Mouse (Mus musculus): Measurements from ENCODE around the gene Recql5. TPM values are rescaled to one million over a fixed set of nuclear protein-coding genes. Genes with fewer than 3 reads are reported as not detected.

Gene Recql5
- polyA plus RNA-seq, 1 experiment from 2014 or later = 21.5 TPM

GRCm38 (mm10) chr11:115929818-115930217, 3.5 kb downstream of the Recql5 start:
- Histone ChIP-seq H3K4me3 (ENCODE audit: low read depth, low read length) (no peak overlapping the region), H3K9ac (ENCODE audit: low read length) (no peak overlapping the region), H3K27ac (replicated peaks; ENCODE audit: low read depth, low read length) (no peak overlapping the region), H3K4me1 (ENCODE audit: control insufficient read depth, insufficient read depth, low read length) (peaks cover 13% of the 10 kb centered on the region), H3K36me3 (ENCODE audit: control insufficient read depth, insufficient read depth, low read length) (peaks cover 2% of the 10 kb centered on the region; the same call in 1 of the 2 replicates), H3K27me3 (ENCODE audit: control insufficient read depth, insufficient read depth, low read length) (no peaks in the 10 kb centered on the region), H3K9me3 (ENCODE audit: control insufficient read depth, low read length) (no peaks in the 10 kb centered on the region), H3K4me2 (ENCODE audit: low read depth, severe bottlenecking) (no peak overlapping the region)
- no peak for ATAC-seq (ENCODE audit: insufficient number of reproducible peaks, low FRiP score, low TSS enrichment, low read depth)
- no peak for DNase-seq (ENCODE audit: low spot score)
- WGBS = 79% methylated on average over 2 of the region's 3 CpGs

GRCm38 (mm10) chr11:115929031-115929430, 4.2 kb downstream of the Recql5 start:
- Histone ChIP-seq H3K27ac (replicated peaks; ENCODE audit: low read depth, low read length) (no peak overlapping the region), H3K9ac (ENCODE audit: low read length) (no peak overlapping the region), H3K4me3 (ENCODE audit: low read depth, low read length) (no peak overlapping the region), H3K4me1 (ENCODE audit: control insufficient read depth, insufficient read depth, low read length) (peaks cover 7% of the 10 kb centered on the region), H3K9me3 (ENCODE audit: control insufficient read depth, low read length) (no peaks in the 10 kb centered on the region), H3K27me3 (ENCODE audit: control insufficient read depth, insufficient read depth, low read length) (no peaks in the 10 kb centered on the region), H3K4me2 (ENCODE audit: low read depth, severe bottlenecking) (no peak overlapping the region), H3K36me3 (ENCODE audit: control insufficient read depth, insufficient read depth, low read length) (peaks cover 2% of the 10 kb centered on the region; the same call in 1 of the 2 replicates)
- 89% methylated on average over 8 of the region's 8 CpGs for WGBS
- DNase-seq (ENCODE audit: low spot score) = no peak
- no peak for ATAC-seq (ENCODE audit: insufficient number of reproducible peaks, low FRiP score, low TSS enrichment, low read depth)

GRCm38 (mm10) chr11:115921986-115922385, 11.3 kb downstream of the Recql5 start:
- 90% methylated on average over 1 of the region's 1 CpGs for WGBS
- DNase-seq (ENCODE audit: low spot score) (no peak), ATAC-seq (ENCODE audit: insufficient number of reproducible peaks, low FRiP score, low TSS enrichment, low read depth) (no peak)
- Histone ChIP-seq H3K4me2 (ENCODE audit: low read depth, severe bottlenecking) (no peak overlapping the region), H3K36me3 (ENCODE audit: control insufficient read depth, insufficient read depth, low read length) (peaks cover 2% of the 10 kb centered on the region; the same call in 1 of the 2 replicates), H3K4me1 (ENCODE audit: control insufficient read depth, insufficient read depth, low read length) (no peaks in the 10 kb centered on the region), H3K9ac (ENCODE audit: low read length) (no peak overlapping the region), H3K9me3 (ENCODE audit: control insufficient read depth, low read length) (no peaks in the 10 kb centered on the region), H3K27me3 (ENCODE audit: control insufficient read depth, insufficient read depth, low read length) (no peaks in the 10 kb centered on the region), H3K4me3 (ENCODE audit: low read depth, low read length) (no peak overlapping the region), H3K27ac (replicated peaks; ENCODE audit: low read depth, low read length) (no peak overlapping the region)

- Histone ChIP-seq H3K9me3 (ENCODE audit: control insufficient read depth, low read length) (no peaks in the 10 kb centered on the region), H3K36me3 (ENCODE audit: control insufficient read depth, insufficient read depth, low read length) (peaks cover 4% of the 10 kb centered on the region; the same call in 1 of the 2 replicates), H3K4me1 (ENCODE audit: control insufficient read depth, insufficient read depth, low read length) (no peaks in the 10 kb centered on the region), H3K9ac (ENCODE audit: low read length) (no peak overlapping the region), H3K4me2 (ENCODE audit: low read depth, severe bottlenecking) (no peak overlapping the region), H3K27me3 (ENCODE audit: control insufficient read depth, insufficient read depth, low read length) (no peaks in the 10 kb centered on the region), H3K27ac (replicated peaks; ENCODE audit: low read depth, low read length) (no peak overlapping the region), H3K4me3 (ENCODE audit: low read depth, low read length) (no peak overlapping the region)
- 53% methylated on average over 6 of the region's 6 CpGs for WGBS
- ATAC-seq (ENCODE audit: insufficient number of reproducible peaks, low FRiP score, low TSS enrichment, low read depth) (no peak), DNase-seq (ENCODE audit: low spot score) (peak; percentile 54)
These were observed 13.0 kb downstream of the Recql5 start for GRCm38 (mm10) chr11:115920110-115920818.

GRCm38 (mm10) chr11:115919073-115919472, 14.2 kb downstream of the Recql5 start:
- WGBS = 89% methylated on average over 5 of the region's 5 CpGs
- Histone ChIP-seq H3K9me3 (ENCODE audit: control insufficient read depth, low read length) (no peaks in the 10 kb centered on the region), H3K4me3 (ENCODE audit: low read depth, low read length) (no peak overlapping the region), H3K27ac (replicated peaks; ENCODE audit: low read depth, low read length) (no peak overlapping the region), H3K4me2 (ENCODE audit: low read depth, severe bottlenecking) (no peak overlapping the region), H3K36me3 (ENCODE audit: control insufficient read depth, insufficient read depth, low read length) (peaks cover 4% of the 10 kb centered on the region; the same call in 1 of the 2 replicates), H3K4me1 (ENCODE audit: control insufficient read depth, insufficient read depth, low read length) (no peaks in the 10 kb centered on the region), H3K9ac (ENCODE audit: low read length) (no peak overlapping the region), H3K27me3 (ENCODE audit: control insufficient read depth, insufficient read depth, low read length) (no peaks in the 10 kb centered on the region)
- ATAC-seq (ENCODE audit: insufficient number of reproducible peaks, low FRiP score, low TSS enrichment, low read depth) (no peak), DNase-seq (ENCODE audit: low spot score) (no peak)

- WGBS = 83% methylated on average over 5 of the region's 5 CpGs
- no peak for DNase-seq (ENCODE audit: low spot score)
These were observed 14.6 kb downstream of the Recql5 start for GRCm38 (mm10) chr11:115918637-115919036.

GRCm38 (mm10) chr11:115916579-115916978, 16.7 kb downstream of the Recql5 start:
- Histone ChIP-seq H3K9me3 (ENCODE audit: control insufficient read depth, low read length) (no peaks in the 10 kb centered on the region), H3K27me3 (ENCODE audit: control insufficient read depth, insufficient read depth, low read length) (no peaks in the 10 kb centered on the region), H3K4me2 (ENCODE audit: low read depth, severe bottlenecking) (no peak overlapping the region), H3K36me3 (ENCODE audit: control insufficient read depth, insufficient read depth, low read length) (peaks cover 2% of the 10 kb centered on the region; the same call in 1 of the 2 replicates), H3K9ac (ENCODE audit: low read length) (no peak overlapping the region), H3K27ac (replicated peaks; ENCODE audit: low read depth, low read length) (no peak overlapping the region), H3K4me1 (ENCODE audit: control insufficient read depth, insufficient read depth, low read length) (no peaks in the 10 kb centered on the region), H3K4me3 (ENCODE audit: low read depth, low read length) (no peak overlapping the region)
- DNase-seq (ENCODE audit: low spot score) (no peak), ATAC-seq (ENCODE audit: insufficient number of reproducible peaks, low FRiP score, low TSS enrichment, low read depth) (no peak)
- 92% methylated on average over 4 of the region's 4 CpGs for WGBS

More at GRCm38 (mm10) chr11:115918637-115919036, 14.6 kb downstream of the Recql5 start:
- H3K27me3 ChIP-seq (ENCODE audit: control insufficient read depth, insufficient read depth, low read length) = no peaks in the 10 kb centered on the region
- H3K9me3 ChIP-seq (ENCODE audit: control insufficient read depth, low read length) = no peaks in the 10 kb centered on the region
- no peak overlapping the region for H3K4me3 ChIP-seq (ENCODE audit: low read depth, low read length)
- peaks cover 4% of the 10 kb centered on the region; the same call in 1 of the 2 replicates for H3K36me3 ChIP-seq (ENCODE audit: control insufficient read depth, insufficient read depth, low read length)
- H3K4me1 ChIP-seq (ENCODE audit: control insufficient read depth, insufficient read depth, low read length) = no peaks in the 10 kb centered on the region
- no peak for ATAC-seq (ENCODE audit: insufficient number of reproducible peaks, low FRiP score, low TSS enrichment, low read depth)
- H3K4me2 ChIP-seq (ENCODE audit: low read depth, severe bottlenecking) = no peak overlapping the region
- no peak overlapping the region for H3K27ac ChIP-seq (replicated peaks; ENCODE audit: low read depth, low read length)
- no peak overlapping the region for H3K9ac ChIP-seq (ENCODE audit: low read length)

- H3K9ac ChIP-seq (ENCODE audit: low read length) = no peak within 1 kb of the TSS
- no peak for DNase-seq (ENCODE audit: low spot score)
- H3K27ac ChIP-seq (replicated peaks; ENCODE audit: low read depth, low read length) = no peak within 1 kb of the TSS
- H3K4me2 ChIP-seq (ENCODE audit: low read depth, severe bottlenecking) = no peak within 1 kb of the TSS
- no peak for ATAC-seq (ENCODE audit: insufficient number of reproducible peaks, low FRiP score, low TSS enrichment, low read depth)
- 74% methylated on average over 11 of the region's 11 CpGs for WGBS
- H3K4me1 ChIP-seq (ENCODE audit: control insufficient read depth, insufficient read depth, low read length) = no peaks in the 10 kb centered on the region
- H3K27me3 ChIP-seq (ENCODE audit: control insufficient read depth, insufficient read depth, low read length) = no peaks in the 10 kb centered on the region
- H3K36me3 ChIP-seq (ENCODE audit: control insufficient read depth, insufficient read depth, low read length) = no peaks in the 10 kb centered on the region; the same call in 1 of the 2 replicates
- no peak within 1 kb of the TSS for H3K4me3 ChIP-seq (ENCODE audit: low read depth, low read length)
- H3K9me3 ChIP-seq (ENCODE audit: control insufficient read depth, low read length) = no peaks in the 10 kb centered on the region
These were observed 21.5 kb downstream of the Recql5 start, which contains the start of gene Smim6 for GRCm38 (mm10) chr11:115911632-115912376. Smim6 (plus strand) TSS chr11:115912017.

All from limb, embryonic 11.5 days (tissue).